Mouse (Mus musculus) adipocyte (in vitro differentiated cells): Measurements from ENCODE around the gene Mgat4a.

Experiments used
- DNase-seq: peaks from one replicate; pipeline ENCODE4 v3.0.0-alpha.2; 2016; ENCODE audit warnings: low spot score

Mgat4a gene

DNA sequence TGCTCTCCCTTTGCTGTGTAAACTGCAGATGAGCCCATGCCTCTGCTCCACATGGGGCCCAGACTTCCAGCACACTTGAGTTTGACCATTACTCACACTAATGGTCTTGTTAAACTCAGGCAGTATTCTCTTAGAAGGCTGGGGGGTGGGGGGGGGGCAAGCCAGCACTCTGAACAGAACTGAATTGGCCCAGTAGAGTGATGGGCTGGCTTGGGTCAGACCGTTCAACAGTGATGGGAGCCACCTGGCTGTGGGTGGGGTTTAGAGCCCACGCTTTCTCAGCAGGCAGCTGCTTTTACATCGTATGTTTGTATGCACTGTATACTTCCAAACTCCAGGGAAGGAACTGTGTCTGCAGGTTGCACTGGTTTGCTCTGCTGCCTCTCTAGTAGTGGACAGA lies 141.9 kb downstream of the Mgat4a start:
- no peak for DNase-seq

DNA sequence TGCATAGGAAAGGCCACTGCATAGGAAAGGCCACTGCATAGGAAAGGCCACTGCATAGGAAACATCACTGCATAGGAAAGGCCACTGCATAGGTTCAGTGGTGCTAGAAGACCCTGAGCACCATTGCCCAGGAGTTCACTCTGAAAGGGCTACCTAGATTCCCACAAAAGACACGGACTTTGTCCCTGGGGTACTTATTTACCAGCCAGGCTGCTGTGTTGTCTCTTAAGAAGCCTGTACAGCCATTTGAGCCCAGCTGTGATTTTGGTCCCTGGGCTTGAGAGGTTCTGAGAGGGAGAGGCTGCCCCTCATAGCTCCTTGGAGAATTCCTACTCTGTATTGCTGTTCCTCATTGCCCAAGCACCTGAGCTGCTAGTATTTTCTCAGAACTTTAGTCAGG lies 144.3 kb downstream of the Mgat4a start:
- DNase-seq, result no peak

GRCm38 (mm10) chr1:37393174-37393573 lies 147.6 kb downstream of the Mgat4a start:
- DNase-seq, result no peak
